Mouse (Mus musculus) splenic B cell, adult 2 months (primary cell): ENCODE data around the gene Rbpj.

ENCODE experiments used
- DNase-seq: peaks from one replicate; pipeline ENCODE4 v3.0.0-alpha.2; 2011; ENCODE audit warnings: low read depth, low spot score
- H3K27me3 ChIP-seq: 2 replicates; pipeline ENCODE4 v1.6.1; 2012; ENCODE audit warnings: mild to moderate bottlenecking, low read length, moderate library complexity, mixed read lengths; ENCODE audit not compliant: control insufficient read depth, poor library complexity, insufficient read depth, severe bottlenecking
- H3K36me3 ChIP-seq: 2 replicates; pipeline ENCODE4 v1.6.1; 2012; ENCODE audit warnings: mild to moderate bottlenecking, low read length, moderate library complexity, mixed read lengths; ENCODE audit not compliant: control insufficient read depth, poor library complexity, insufficient read depth, severe bottlenecking

The Rbpj gene

GRCm38 (mm10) chr5:53593080-53593688 is 127.2 kb downstream of the Rbpj start:
- no peak for DNase-seq
- H3K36me3 ChIP-seq: no peaks in the 10 kb centered on the region
- no peaks in the 10 kb centered on the region for H3K27me3 ChIP-seq

- H3K27me3 ChIP-seq: no peaks in the 10 kb centered on the region
- peak; percentile 76 for DNase-seq
- H3K36me3 ChIP-seq: no peaks in the 10 kb centered on the region
Measured at GRCm38 (mm10) chr5:53594274-53594673, 128.3 kb downstream of the Rbpj start.

GRCm38 (mm10) chr5:53598510-53598909 is 132.6 kb downstream of the Rbpj start:
- Histone ChIP-seq H3K27me3 (no peaks in the 10 kb centered on the region), H3K36me3 (no peaks in the 10 kb centered on the region)
- peak; percentile 50 for DNase-seq

- Histone ChIP-seq H3K27me3 (no peaks in the 10 kb centered on the region), H3K36me3 (no peaks in the 10 kb centered on the region)
- no peak for DNase-seq
Measured at GRCm38 (mm10) chr5:53599116-53599515, 133.2 kb downstream of the Rbpj start.

- Histone ChIP-seq H3K36me3 (no peaks in the 10 kb centered on the region), H3K27me3 (no peaks in the 10 kb centered on the region)
Measured at GRCm38 (mm10) chr5:53602194-53602593, 136.2 kb downstream of the Rbpj start.

GRCm38 (mm10) chr5:53605450-53605849 is 139.5 kb downstream of the Rbpj start:
- Histone ChIP-seq H3K36me3 (no peaks in the 10 kb centered on the region), H3K27me3 (no peaks in the 10 kb centered on the region)
- no peak for DNase-seq

More at GRCm38 (mm10) chr5:53602194-53602593, 136.2 kb downstream of the Rbpj start:
- no peak for DNase-seq

- Histone ChIP-seq H3K27me3 (no peaks in the 10 kb centered on the region), H3K36me3 (no peaks in the 10 kb centered on the region)
- DNase-seq: no peak
Measured at GRCm38 (mm10) chr5:53607230-53607996, 141.5 kb downstream of the Rbpj start.

- Histone ChIP-seq H3K27me3 (no peaks in the 10 kb centered on the region), H3K36me3 (no peaks in the 10 kb centered on the region)
- DNase-seq: no peak
Measured at GRCm38 (mm10) chr5:53618844-53619243, 152.9 kb downstream of the Rbpj start.

- H3K36me3 ChIP-seq: no peaks in the 10 kb centered on the region
- DNase-seq: no peak
- no peaks in the 10 kb centered on the region for H3K27me3 ChIP-seq
Measured at GRCm38 (mm10) chr5:53632026-53632425, 166.1 kb downstream of the Rbpj start.

- no peak for DNase-seq
- H3K36me3 ChIP-seq: no peaks in the 10 kb centered on the region
- H3K27me3 ChIP-seq: no peaks in the 10 kb centered on the region
Measured at GRCm38 (mm10) chr5:53636795-53637194, 170.8 kb downstream of the Rbpj start.

GRCm38 (mm10) chr5:53637206-53637605 is 171.3 kb downstream of the Rbpj start:
- H3K27me3 ChIP-seq: no peaks in the 10 kb centered on the region
- H3K36me3 ChIP-seq: no peaks in the 10 kb centered on the region
- no peak for DNase-seq

- Histone ChIP-seq H3K36me3 (0 out of 2 replicates have a peak, but pooled peaks cover 2% of the 10 kb centered on the region), H3K27me3 (no peaks in the 10 kb centered on the region)
- peak; percentile 57 for DNase-seq
Measured at GRCm38 (mm10) chr5:53638647-53639046, 172.7 kb downstream of the Rbpj start.

- H3K36me3 ChIP-seq: peaks cover 5% of the 10 kb centered on the region; the same call in 1 of the 2 replicates
- H3K27me3 ChIP-seq: no peaks in the 10 kb centered on the region
- no peak for DNase-seq
Measured at GRCm38 (mm10) chr5:53646669-53647068, 180.7 kb downstream of the Rbpj start.

- Histone ChIP-seq H3K36me3 (peaks cover 5% of the 10 kb centered on the region; the same call in 1 of the 2 replicates), H3K27me3 (no peaks in the 10 kb centered on the region)
- no peak for DNase-seq
Measured at GRCm38 (mm10) chr5:53647358-53647757, 181.4 kb downstream of the Rbpj start.

GRCm38 (mm10) chr5:53656596-53656995 is 190.6 kb downstream of the Rbpj start:
- no peak for DNase-seq
- Histone ChIP-seq H3K36me3 (no peaks in the 10 kb centered on the region; the same call in none of the 2 replicates), H3K27me3 (no peaks in the 10 kb centered on the region)
